Mouse (Mus musculus) inflammation-experienced regulatory T-cells, adult 6 months (primary cell): ENCODE measurements at regions not wholly inside any gene's neighbourhood (a gene's known extent, or its start where the extent isn't known, plus 50 kb on each side); places are given as distances from the start of the nearest gene placed in this dataset.

ENCODE experiments used
- ATAC-seq: one replicate; pipeline ENCODE4 v1.8.0; 2017

DNA sequence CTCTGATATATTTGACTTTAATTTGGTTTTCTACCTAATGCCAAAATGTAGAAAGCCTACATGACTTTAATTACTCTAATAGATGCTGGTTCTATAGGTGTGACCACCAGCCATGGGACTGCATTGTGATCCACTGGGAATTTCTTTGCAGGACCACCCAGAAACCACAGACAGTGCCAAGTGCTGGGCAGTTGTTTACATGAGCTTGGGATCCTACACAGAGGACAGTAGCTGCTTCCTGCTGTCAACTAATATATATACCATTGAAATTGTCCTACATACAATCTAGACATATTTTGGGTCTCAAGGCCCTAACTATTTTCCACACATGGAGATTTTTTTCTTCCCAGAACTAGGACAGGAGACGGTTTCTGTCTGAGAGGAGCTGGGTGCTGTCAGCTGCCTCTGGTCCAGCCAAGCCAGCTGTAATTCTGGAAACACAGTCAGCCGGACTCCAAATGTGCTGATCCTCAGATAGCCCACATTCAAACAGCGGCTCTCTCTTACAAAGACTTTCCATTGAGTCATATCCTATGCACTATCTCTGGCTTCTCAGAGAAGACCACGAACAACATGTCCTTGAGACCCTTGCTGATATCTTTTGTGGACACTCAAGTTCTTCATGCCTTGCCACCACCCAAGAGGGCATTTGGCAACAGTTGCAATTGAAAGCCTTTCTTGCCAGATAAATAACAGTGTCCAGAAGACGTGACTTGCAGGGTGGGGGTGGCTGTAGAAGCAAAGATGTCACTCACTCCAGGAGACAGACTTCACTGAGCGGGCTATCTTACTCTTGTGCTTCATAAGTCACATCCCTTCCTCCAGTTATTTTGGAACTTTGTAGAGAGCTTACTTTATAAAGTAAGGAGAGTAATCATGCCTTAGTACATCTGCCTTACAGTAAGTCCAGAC, 620.1 kb downstream of the Lmo4 start:
- no peak for ATAC-seq

DNA sequence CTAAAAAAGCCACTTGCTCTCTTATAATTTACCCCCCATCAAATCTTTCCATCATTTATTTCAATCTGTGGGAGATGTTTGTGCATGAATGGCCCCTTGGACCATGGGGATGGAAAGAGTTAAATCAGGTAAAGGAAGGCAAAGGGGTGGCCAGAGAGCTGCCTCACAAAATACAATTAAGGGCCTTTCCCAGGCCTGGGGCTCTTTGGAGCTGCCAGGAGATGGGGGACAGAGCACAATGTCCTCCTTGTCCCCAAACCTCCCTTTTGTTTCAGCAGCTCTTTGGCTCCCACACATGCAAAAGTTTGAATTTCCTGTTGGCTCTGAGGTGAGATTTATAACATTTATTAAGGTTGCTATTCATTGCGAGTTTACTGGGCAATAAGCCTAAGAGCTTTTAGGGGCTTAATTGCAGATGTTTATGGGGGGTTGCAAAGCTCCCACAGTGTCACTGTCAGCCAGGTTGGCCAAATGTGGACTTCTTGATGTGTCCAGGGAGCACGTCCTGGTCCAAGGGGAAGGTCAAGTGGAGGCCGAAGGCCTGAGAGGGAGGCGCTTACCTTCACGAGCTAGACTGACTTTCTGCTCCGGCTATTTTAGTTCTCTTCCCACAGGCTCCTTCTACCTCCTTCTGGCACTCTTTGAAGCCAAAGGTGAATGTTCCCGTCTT, 628.5 kb downstream of the Lmo4 start:
- no peak for ATAC-seq

GRCm38 (mm10) chr3:143575737-143576136, 629.3 kb downstream of the Lmo4 start:
- ATAC-seq: no peak

DNA sequence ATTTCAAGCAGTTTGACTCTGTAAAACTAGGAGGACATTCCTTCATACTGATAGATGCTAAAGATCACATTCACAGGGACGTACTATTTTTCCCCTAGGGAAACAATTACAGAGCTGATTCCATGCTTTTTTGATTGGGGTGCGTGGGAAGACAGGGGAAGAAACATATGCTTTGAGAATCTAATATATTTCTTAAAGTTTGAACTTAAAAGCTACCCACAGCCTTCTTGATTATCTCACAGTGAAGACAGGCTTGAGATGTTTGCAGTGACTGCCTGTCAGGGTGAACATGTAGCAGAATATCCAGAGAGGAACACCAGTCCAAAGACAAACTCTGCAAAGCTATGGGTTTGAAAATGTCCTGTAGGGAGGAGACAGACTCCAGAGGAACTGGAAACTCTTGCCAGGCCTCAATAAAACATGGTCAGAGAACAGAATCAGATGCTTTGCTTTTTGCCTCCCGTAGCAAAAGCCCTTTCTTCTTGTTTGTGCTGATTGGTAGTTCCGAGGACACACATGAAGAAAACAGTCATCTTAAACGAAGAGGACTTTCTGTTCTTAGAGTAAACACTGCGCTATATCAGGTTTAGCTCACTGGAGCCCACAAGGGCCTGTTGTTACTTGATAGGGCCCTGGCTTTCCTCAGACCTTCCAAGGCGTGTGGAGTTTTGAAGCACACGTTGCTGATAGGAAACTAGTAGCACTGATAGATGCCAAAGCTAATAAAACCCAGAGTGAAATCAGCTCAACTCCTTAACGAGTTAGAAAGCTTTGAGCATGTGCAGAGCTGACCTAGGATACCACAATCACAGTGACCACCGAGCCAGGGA, 630.8 kb downstream of the Lmo4 start:
- no peak for ATAC-seq

DNA sequence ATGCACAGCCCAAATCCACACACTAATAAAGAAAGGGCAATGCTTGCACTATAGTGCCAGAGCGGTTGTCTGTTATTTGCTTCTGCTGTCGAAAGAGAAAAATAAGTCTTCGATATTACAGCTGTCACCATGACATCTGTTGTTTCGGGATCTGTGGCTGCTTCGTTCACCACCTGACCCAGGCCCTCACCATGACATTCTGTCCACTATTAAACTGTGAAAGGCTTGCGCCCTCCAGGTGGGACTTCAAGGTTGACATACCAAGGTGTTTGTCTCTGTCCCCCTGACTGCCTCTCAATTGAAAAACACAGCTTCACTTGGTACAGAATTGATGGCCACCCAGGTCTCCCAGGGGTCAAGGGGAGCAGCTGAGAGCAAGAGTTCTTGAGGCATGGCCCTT, 635.1 kb downstream of the Lmo4 start:
- ATAC-seq: no peak

DNA sequence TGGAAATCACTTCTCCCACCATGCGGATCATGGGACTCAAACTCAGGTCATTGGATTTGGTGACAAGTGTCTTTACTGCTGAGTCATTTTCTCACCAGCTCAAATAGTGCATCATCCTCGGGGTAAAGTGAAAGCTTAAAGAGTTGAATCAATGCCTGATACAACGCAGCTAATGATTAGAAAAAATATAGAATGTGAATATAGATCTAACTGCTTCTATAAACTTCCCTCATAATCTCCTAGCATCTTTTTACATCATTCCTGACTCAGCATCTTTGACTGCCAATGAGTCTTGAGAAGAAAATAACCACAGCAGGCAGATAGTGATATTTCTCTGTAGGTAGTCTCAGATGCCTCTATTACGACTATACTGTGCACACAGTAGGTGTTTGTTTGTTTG, 640.0 kb downstream of the Lmo4 start:
- ATAC-seq: no peak

DNA sequence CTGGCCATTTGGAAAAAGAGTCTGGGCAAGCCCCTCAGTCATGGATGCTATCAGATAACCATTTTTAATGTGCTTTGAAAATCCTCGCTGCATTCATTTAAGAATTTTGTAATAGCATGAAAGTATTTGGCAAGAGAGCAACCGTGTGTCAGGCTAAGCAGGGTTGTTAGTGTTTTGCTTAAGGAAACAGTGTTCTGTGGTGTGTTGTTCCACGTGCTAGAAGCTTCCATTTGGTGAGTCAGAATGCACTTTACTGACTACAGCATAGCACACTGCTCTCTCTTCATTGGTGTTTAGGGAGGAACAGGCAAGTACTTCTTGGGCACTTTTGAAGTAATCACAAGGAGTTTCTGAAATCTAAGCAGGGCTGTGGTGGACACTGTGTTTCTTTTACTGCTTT, 661.0 kb upstream of the Pkn2 start:
- ATAC-seq: no peak

DNA sequence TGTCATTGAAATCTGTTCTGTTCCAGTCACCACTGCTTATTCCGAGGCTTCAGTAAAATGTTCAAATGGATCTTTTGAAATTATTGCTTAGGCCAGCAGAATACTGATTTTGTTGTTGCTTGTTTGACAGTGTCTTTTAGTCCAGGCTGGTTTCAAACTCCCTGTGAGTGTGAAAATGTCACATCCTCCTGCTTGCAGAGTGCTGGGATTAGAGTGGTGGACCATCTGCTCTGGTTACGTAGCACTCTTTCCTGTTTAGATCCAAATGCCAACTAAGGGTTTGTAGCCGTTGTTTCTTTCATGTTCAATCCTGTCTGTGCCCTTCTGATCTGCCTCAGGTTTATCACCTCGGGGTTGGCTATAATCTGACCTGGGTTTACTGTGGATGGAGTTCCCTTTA, 646.2 kb upstream of the Pkn2 start:
- ATAC-seq: no peak

DNA sequence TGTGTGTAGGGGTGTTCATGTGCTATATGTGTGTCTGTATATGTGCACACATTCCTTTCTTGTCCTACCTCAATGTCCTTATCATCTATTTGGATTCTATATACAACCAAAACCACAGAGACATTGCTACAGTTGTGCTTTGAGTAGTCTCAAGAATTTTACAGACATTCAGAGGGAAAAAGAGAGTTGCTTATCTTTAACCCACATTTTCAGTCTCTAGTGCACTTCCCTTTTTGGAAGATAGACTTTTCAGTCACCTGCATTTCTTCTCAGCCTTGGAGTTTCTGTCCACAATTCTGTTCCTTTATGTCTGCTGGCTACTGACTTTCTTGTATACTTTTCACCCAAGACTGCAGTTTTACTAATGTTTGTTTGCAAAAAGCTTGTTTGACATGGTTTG, 645.5 kb upstream of the Pkn2 start:
- no peak for ATAC-seq

DNA sequence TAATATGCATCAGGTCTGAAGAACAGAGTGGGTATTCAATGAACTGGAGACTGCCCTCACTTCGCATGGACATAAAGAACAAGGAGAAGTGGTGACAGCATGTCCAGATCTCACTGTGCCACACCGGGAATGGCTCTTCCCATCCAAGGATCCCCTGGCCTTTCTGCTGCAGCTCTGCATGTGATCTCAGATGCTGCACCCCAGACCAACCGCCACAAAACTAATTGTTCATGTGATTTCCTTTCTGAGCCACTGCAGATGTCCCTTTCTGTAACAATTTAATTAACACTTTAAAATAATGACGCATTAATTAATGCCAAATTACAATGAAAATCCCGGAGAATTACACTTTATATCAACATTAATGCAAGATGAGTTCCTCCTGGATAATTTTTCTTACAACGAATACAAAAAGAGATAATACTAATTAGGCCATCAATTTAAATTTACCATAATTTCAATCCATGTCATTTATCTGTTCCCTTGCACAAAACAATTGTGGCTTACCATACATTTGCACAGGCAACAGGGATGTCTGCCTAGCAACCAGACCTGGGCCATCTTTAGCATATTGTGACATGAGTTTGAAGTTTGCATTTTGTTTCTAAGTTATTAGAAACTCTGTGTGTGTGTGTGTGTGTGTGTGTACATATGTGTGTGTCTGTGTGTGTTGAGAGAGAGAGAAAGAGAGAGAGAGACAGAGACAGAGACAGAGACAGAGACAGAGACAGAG, 630.9 kb upstream of the Pkn2 start:
- no peak for ATAC-seq

- ATAC-seq: no peak
Observed at GRCm38 (mm10) chr3:143509531-143509930, 627.7 kb upstream of the Pkn2 start.

DNA sequence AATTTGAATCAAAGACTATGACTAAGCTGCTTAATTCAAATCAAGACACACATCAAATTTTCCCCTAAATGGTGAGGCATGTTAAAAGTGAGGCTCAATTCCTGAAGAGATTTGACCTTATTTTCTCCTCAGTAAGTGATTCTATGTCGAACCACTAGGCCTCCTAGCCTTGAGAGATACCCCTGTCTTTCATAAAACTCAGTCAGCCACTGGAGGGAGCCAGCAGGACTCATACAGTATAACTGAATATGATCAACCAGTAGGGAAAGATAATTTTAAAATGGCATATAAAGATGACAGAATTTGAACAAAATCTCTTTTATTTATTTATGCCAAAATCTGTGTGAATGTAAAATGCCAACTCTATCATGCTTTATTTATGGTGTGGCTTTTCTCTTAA, 626.5 kb upstream of the Pkn2 start:
- ATAC-seq: no peak

DNA sequence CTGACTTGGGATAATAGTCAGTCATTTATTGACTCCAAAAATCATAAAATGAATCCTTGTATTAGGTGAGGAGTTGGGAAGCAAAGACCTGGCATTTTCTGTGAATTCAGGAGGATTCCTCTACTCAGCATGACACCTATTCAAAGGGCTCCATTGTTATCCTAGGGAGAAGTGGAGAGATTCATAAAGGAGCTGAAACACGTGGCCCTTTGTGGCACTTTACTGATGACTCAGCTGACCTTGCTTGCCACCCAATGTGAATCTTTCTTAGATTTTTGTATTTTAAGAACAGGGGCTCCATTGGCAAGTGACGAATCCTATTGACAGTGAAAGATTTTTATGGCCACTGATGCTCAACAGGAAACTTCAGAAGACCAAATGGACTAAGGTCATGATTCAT, 619.2 kb upstream of the Pkn2 start:
- no peak for ATAC-seq

- no peak for ATAC-seq
Observed at GRCm38 (mm10) chr3:143495389-143495788, 613.6 kb upstream of the Pkn2 start.

DNA sequence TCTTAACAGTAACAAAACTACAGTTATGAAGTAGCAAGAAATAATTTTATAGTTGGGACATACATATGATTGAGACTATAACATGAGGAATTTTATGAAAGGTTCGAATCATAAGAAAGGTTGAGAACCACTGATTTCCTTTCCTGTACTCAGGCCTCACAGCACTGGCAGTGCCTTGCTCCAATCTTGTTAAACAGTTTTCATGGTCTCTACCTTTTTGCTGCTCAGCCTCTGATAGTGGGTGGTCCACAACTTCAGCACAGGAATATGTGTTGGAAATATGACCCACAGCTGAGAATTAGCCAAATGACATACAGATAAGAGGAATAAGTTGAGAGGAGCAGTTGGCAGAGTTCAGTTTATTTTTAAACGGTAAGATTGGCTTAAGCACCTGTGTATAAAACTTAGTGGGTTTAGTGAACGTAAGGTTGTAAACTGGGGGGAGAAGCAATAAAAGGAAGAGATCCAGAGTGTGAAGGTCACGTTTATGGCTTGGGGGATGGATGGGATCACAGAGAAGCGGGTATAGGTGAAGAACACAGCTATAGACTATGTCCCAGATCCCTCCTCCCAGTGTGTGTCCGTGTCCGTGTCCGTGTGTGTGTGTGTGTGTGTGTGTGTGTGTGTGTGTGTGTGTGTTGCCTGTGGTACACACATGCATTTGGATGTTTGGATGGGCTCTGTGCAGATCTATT, 596.3 kb upstream of the Pkn2 start:
- ATAC-seq: no peak

DNA sequence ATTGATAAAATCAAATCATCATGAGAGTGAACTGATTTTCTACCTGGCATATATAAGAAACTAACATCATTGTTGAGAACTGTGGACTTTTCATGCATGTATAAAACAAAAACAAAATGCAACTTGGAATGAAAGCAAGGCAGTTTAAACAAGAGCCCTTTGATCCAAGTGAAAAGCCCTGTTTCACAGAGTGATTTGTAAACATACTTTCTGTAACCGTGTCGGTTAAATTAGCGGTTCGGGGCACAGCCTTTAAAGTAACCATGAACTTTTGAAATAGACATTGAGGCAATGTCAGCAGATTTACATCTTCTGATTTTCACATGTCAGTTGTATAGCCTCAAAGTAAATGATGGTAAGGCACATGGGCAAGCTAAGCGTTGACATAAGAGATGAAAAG, 593.7 kb upstream of the Pkn2 start:
- no peak for ATAC-seq

GRCm38 (mm10) chr3:143447005-143447709, 565.4 kb upstream of the Pkn2 start:
- ATAC-seq: no peak

DNA sequence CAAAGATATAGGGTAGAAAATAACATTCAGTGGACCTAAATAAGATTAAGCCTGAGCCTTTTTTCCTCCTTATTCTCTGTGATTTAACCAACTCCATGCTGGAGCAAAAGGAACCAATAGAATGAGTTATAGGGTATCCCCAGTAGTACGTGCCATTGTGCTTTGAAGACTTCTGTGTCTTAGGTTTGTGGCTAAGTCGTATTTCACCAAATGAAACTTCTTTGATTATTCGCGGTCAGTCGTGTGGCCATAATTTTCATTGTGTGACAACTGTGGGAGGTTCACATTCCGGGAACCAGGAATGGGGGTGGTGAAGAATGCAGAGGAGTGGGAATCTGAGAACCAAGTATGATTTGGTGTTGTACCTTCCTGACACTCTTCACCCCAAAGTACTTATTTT, 535.6 kb upstream of the Pkn2 start:
- no peak for ATAC-seq

- no peak for ATAC-seq
Observed at GRCm38 (mm10) chr3:143411655-143412054, 529.9 kb upstream of the Pkn2 start.

DNA sequence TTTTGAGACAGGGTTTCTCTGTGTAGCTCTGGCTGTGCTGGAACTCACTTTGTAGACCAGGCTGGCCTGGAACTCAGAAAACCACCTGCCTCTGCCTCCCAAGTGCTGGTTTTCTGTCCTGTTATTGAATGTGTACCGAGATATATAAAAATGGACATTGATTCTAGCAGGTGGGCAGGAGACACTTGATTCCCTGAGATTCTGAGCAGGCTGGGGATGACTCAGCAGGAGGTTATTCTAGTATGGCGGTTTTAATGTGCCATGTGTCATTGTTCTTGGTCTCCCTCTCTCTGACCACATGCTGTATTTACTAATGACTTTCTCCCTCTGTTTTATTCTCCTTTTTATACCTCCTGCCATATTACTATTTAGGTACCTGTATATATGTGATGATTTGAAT, 517.2 kb upstream of the Pkn2 start:
- ATAC-seq: no peak

- no peak for ATAC-seq
Observed at GRCm38 (mm10) chr3:143384357-143384756, 502.6 kb upstream of the Pkn2 start.
